Mouse (Mus musculus): ENCODE measurements around the gene Raly. TPM values are rescaled to one million over a fixed set of nuclear protein-coding genes. Genes with fewer than 3 reads are reported as not detected.

The Raly gene
- polyA plus RNA-seq (2016; fragmentation: Nextera tagmentation; extraction: Ambion mirVana), result 55.0 and 61.9 TPM in 2 replicates

DNA sequence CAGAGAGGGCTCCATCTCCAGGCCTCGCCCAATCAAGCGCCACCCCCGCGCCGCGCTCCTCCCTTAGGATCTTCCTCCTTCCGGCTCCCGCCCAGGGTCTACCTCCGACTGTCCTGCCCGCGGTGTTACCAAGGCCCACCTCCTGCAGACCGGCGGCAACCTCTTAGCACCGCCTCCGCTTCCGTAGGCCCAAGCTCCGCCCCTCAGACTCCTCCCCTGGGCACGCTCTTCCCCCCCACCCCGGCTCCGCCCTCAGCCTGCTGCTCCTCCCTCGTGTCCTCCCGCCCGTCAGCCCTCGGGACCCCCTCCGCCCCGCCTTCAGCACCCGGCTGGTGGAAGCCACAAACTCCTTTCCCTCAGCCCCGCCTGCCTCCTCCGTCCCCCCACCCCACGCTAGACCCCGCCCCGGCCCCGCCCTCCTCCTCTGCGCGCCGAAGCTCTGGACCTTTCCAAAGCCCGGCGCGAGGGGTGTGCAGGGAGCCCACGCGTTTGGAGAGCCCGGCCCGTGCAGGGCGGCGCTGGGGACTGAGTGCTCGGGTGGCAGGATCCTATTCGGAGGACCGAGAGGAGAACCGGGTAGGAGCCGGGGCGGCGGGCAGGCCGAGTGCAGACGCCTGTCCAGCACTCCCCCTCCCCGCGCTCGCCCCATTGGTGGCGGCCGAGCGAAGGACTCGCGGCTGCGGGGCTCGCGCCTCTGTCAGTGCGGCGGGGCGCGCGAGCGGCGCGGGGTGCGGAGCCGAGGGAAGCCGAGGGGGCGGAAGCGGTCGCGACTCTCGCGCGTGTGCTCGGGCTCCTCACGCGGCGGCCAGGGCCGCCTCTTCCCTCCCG is at the start of gene Raly, which contains the start of gene a:
TSS of gene Raly (plus strand) at position 441 of the 828 bp plus-strand sequence.
TSS of gene a (plus strand) at position 747 of the 828 bp plus-strand sequence.
- H3K4me1 ChIP-seq, result peaks cover 40% of the 10 kb centered on the region
- peak within 1 kb of the TSS; percentile 99 for H3K27ac ChIP-seq
- DNase-seq (ENCODE audit: low spot score), result peak; percentile 100
- peak within 1 kb of the TSS; percentile 92 for H3K4me3 ChIP-seq
- under 1% methylated on average over 89 of the region's 89 CpGs for WGBS
- H3K36me3 ChIP-seq, result peaks cover 12% of the 10 kb centered on the region
- H3K9me3 ChIP-seq (replicated peaks), result no peaks in the 10 kb centered on the region
- H3K27me3 ChIP-seq (ENCODE audit: low read depth, poor library complexity, severe bottlenecking), result no peaks in the 10 kb centered on the region

DNA sequence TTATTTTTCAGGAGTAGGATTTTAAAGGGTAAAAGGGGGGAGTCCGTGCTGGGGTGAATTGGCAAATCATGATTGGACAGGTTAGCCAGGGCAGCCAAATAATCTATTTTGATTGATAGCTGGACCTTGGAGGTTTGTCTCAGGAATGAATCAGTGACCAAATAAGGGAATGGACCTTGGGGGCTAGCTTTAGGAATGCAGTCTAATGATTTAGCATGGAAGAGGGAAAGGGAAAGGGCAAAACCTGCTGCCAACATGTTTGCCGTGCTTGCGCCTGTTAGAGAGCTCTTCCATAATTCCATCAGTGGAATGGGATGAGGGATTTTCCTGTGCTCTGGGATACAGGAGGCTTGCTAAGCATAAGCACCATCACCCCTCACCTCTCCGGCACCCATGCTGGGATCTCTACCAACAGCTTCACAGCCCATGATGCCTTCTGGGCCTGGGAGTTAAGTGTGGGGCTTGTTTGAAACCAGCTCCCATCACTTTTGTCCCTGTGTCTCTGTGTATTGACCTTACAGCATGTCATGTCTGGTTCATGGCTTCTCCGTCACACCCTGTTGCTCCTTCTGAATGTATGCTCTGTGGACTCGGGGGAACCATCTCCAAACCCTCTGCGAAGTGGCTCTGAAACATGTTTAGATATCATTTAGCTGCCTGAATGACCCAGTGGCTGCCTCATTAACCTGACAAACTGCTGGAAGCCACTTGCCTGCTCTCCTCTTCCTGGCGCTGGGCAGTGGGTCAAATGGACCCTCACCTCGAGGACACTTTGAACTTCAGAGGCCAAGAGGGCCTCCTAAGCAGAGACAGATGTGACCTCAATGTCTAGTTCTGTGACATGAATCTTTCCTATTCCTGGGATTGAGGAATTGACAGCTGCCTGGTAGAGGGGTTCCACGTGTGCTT is 47.7 kb upstream of the Raly start:
- Histone ChIP-seq H3K4me1 (peaks cover 22% of the 10 kb centered on the region), H3K27ac (no peak overlapping the region), H3K9me3 (replicated peaks) (no peaks in the 10 kb centered on the region), H3K36me3 (no peaks in the 10 kb centered on the region), H3K4me3 (no peak overlapping the region), H3K27me3 (ENCODE audit: low read depth, poor library complexity, severe bottlenecking) (no peaks in the 10 kb centered on the region)
- WGBS, result 43% methylated on average over 10 of the region's 10 CpGs
- DNase-seq (ENCODE audit: low spot score), result no peak

DNA sequence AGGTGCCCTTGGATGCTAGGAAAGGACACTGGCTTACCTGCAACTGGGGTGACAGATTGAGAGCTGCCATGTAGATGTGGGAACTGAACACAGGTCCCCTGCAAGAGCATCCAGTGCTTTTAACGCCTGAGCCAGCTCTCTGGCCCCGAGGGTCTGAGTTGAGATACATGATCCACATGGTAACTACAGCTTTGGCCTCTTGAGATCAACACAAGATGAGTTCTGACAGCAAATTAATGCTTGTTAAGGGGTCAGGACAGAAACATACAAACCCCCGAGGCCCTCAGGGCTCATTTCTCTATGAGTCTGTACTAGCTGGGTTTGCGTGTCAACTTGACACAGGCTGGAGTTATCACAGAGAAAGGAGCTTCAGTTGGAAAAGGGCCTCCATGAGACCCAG is 47.0 kb upstream of the Raly start:
- no peak overlapping the region for H3K4me3 ChIP-seq
- H3K36me3 ChIP-seq, result no peaks in the 10 kb centered on the region
- H3K9me3 ChIP-seq (replicated peaks), result no peaks in the 10 kb centered on the region
- 65% methylated on average over 4 of the region's 4 CpGs for WGBS
- no peak for DNase-seq (ENCODE audit: low spot score)
- no peak overlapping the region for H3K27ac ChIP-seq
- peaks cover 15% of the 10 kb centered on the region for H3K4me1 ChIP-seq
- no peaks in the 10 kb centered on the region for H3K27me3 ChIP-seq (ENCODE audit: low read depth, poor library complexity, severe bottlenecking)

DNA sequence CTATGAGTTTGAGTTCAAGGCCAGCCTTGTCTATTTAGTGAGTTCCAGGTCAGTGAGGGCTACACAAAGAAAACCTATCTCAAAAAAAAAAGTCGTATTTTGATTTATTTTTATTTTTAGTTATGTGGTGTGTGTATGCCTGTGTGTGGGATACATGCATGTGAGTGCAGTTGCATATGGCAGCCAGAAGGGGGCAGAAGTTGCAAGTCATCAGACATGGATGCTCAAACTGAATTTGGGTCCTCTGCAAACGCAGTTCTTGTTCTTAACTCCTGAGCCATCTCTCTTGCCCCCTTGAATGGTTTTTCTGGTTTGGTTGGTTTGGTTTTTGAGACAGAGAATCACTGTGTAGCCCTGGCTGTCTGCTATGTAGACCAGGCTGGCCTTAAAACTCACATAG is 42.5 kb upstream of the Raly start:
- Histone ChIP-seq H3K4me1 (peaks cover 20% of the 10 kb centered on the region), H3K4me3 (no peak overlapping the region), H3K27me3 (ENCODE audit: low read depth, poor library complexity, severe bottlenecking) (no peaks in the 10 kb centered on the region), H3K9me3 (replicated peaks) (no peaks in the 10 kb centered on the region), H3K36me3 (no peaks in the 10 kb centered on the region), H3K27ac (no peak overlapping the region)
- DNase-seq (ENCODE audit: low spot score), result no peak
- 83% methylated on average over 2 of the region's 2 CpGs for WGBS

DNA sequence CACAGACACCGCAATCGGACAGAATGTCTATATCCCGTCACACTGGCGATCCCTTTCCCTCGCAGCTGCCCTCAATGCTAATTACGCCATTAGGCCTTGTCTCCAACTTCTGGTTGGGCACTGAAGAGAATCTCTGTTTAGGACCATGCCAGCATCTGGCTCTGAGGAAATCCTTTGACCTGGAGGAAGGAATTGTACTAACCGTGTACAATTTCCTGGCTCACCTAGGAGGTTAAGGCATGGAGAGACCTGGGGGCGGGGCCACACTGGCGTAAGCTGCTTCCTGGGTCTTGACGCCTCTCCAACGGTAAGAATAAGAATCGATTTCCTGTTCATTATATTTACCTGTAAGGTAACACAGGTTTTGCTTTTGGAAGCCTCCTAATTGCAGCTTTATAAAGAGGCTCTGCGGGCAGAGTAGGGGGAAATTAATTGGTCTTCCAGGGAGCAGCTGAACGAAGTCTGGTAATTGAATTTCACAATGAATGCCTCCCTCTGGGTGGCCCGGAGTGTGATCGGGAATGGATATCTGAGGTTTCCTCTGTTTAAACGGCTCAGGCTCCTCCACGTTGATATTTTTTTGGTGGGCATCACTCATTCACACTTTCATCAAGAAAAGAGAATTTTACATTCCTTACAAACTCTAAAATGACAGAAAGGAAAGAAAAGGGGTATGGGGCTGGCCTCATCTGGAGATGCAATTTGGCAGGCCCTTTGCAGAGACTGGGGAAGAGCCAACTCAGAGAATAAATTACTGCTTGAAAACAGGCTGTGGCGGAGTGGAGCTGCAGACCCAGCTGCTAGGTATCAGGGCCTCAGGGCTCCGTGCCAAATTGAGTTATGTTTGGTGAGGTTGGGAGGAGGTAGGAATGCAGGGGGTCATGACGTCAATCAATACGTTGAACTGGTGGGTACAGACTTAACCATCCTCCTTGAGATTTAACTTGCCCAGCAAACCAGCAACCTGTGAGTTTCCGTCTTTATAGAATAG is 41.6 kb upstream of the Raly start:
- H3K9me3 ChIP-seq (replicated peaks), result no peaks in the 10 kb centered on the region
- no peaks in the 10 kb centered on the region for H3K36me3 ChIP-seq
- no peak overlapping the region for H3K27ac ChIP-seq
- no peaks in the 10 kb centered on the region for H3K27me3 ChIP-seq (ENCODE audit: low read depth, poor library complexity, severe bottlenecking)
- DNase-seq (ENCODE audit: low spot score), result no peak
- H3K4me3 ChIP-seq, result no peak overlapping the region
- peaks cover 12% of the 10 kb centered on the region for H3K4me1 ChIP-seq
- 65% methylated on average over 23 of the region's 23 CpGs for WGBS

DNA sequence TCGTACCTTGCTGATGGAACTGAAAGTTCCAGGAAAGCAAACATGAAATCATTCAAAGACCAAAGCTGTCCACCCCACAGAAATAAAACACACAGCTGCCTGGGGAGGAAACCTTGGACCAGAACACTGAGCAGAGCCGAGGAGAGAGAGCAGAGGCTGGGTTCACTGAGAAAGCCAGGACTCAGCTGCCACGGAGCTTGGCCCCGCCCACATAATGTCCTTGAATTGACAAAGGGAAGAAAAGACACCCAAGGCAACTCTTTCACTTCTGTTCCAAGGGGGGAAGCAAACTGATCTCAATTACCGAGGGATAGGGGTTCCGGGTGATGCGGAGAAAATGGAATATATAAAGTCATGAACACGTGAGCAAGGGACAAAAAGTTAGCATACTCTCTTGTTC is 39.0 kb upstream of the Raly start:
- no peak overlapping the region for H3K27ac ChIP-seq
- H3K9me3 ChIP-seq (replicated peaks), result no peaks in the 10 kb centered on the region

DNA sequence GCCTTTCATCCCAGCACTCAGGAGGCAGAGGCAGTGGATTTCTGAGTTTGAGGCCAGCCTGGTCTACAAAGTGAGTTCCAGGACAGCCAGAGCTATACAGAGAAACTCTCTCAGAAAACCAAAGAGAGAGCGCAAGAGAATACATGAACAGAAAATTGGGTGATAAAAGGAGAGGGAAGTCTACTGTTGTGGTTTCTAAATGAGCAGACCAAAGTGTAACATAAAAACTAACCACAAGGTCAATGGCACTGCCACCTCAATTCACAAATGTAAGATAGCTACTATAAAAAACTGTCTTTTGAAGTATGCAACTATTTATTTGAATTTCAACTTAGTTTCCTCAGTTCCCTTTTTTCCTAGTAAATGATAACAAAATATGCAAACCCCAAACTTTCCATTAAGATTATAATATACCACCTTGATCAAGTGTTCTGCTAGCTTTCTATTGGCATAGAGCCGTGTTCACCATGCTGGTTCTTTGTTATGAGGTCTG is 36.8 kb upstream of the Raly start:
- Histone ChIP-seq H3K4me3 (no peak overlapping the region), H3K27me3 (ENCODE audit: low read depth, poor library complexity, severe bottlenecking) (no peaks in the 10 kb centered on the region), H3K4me1 (peaks cover 9% of the 10 kb centered on the region), H3K9me3 (replicated peaks) (no peaks in the 10 kb centered on the region), H3K27ac (no peak overlapping the region), H3K36me3 (no peaks in the 10 kb centered on the region)
- WGBS, result 89% methylated on average over 2 of the region's 2 CpGs
- no peak for DNase-seq (ENCODE audit: low spot score)

More for the DNA sequence above, 39.0 kb upstream of the Raly start:
- H3K4me1 ChIP-seq, result peaks cover 12% of the 10 kb centered on the region
- 66% methylated on average over 8 of the region's 8 CpGs for WGBS
- no peaks in the 10 kb centered on the region for H3K27me3 ChIP-seq (ENCODE audit: low read depth, poor library complexity, severe bottlenecking)
- H3K4me3 ChIP-seq, result no peak overlapping the region
- H3K36me3 ChIP-seq, result no peaks in the 10 kb centered on the region
- DNase-seq (ENCODE audit: low spot score), result no peak

DNA sequence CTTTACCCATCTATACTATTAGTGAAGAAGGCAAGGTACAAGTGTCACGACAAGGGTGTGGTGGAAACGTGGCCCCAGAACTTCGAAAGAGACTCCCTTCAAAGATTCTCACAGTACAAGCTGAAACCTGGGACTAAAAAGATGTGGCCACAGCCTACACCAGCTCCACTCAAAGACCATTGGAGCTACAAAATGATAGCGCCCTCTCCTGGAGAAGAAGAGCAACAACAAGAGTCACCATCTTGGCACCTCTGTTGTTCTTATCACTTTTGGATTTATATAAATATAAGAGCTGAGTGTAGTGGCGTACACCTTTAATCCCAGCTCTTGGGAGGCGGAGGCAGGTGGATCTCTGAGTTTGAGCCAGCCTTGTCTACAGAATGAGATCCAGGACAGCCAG is 35.1 kb upstream of the Raly start:
- Histone ChIP-seq H3K27ac (no peak overlapping the region), H3K9me3 (replicated peaks) (no peaks in the 10 kb centered on the region), H3K36me3 (no peaks in the 10 kb centered on the region), H3K4me3 (no peak overlapping the region), H3K27me3 (ENCODE audit: low read depth, poor library complexity, severe bottlenecking) (no peaks in the 10 kb centered on the region), H3K4me1 (no peaks in the 10 kb centered on the region)
- no peak for DNase-seq (ENCODE audit: low spot score)
- WGBS, result 60% methylated on average over 6 of the region's 6 CpGs

DNA sequence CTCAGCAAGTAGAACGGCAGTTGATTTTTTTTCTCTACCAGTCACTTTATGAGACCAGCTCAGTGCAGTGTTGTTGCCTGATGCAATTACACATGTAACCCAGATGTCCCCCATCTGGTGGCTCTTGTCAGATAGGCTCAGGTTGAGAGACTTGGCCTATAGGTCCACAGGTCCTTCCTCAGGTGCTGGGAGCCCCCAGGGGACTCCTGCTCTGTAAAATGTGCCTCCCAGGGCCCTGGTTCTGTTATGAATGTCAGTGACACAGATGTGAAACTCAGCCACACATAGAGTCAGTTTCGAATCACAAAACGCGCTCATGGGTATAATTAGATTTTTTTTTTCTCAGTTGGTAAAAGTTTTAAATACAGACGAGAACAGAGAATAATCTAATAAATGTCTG is 33.2 kb upstream of the Raly start:
- WGBS, result 90% methylated on average over 5 of the region's 5 CpGs
- Histone ChIP-seq H3K27ac (no peak overlapping the region), H3K9me3 (replicated peaks) (no peaks in the 10 kb centered on the region), H3K27me3 (ENCODE audit: low read depth, poor library complexity, severe bottlenecking) (no peaks in the 10 kb centered on the region), H3K4me1 (no peaks in the 10 kb centered on the region), H3K36me3 (no peaks in the 10 kb centered on the region), H3K4me3 (no peak overlapping the region)
- DNase-seq (ENCODE audit: low spot score), result no peak

DNA sequence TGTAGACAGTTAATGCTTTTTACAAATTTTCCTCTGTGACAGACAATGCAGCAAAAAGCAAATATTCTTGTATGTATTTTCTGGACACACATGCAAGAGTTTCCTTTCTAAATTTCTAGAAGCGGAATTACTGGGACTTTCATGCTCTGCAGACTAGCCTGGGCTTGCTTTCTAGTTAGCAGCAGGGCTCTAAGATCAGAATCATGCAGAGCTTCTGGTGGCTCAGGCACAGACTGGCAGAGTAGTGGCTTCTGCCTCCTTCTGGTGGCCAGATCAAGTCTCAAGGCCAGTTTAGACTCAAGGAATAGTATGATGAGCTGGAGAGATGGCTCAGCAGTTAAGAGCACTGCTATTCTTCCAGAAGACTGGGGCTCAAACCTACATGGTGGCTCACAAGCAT is 32.4 kb upstream of the Raly start:
- no peaks in the 10 kb centered on the region for H3K9me3 ChIP-seq (replicated peaks)
- 88% methylated on average over 1 of the region's 1 CpGs for WGBS
- H3K27me3 ChIP-seq (ENCODE audit: low read depth, poor library complexity, severe bottlenecking), result no peaks in the 10 kb centered on the region
- no peaks in the 10 kb centered on the region for H3K36me3 ChIP-seq
- H3K4me3 ChIP-seq, result no peak overlapping the region
- no peak for DNase-seq (ENCODE audit: low spot score)
- H3K27ac ChIP-seq, result no peak overlapping the region
- peaks cover 6% of the 10 kb centered on the region for H3K4me1 ChIP-seq

DNA sequence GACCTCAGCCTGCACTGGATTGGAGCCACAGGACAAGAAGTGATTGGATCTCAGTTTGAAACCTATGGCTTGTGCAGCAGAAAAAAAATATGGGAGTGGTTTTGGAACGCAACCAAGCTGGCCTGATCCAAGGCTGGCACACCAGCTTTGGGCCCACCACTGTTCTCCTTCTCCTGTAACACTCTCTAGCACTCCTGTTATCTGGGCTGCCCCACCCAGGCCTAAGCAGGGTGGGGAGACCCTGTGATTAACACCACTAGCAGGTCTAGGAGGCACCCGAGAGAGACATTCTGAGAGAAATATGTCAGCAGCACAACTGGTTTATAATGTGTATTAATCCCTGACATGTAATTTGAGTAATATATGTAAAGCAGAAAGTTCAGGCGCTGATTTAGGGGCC is 27.7 kb upstream of the Raly start:
- DNase-seq (ENCODE audit: low spot score), result no peak
- H3K36me3 ChIP-seq, result no peaks in the 10 kb centered on the region
- no peaks in the 10 kb centered on the region for H3K9me3 ChIP-seq (replicated peaks)
- H3K27me3 ChIP-seq (ENCODE audit: low read depth, poor library complexity, severe bottlenecking), result no peaks in the 10 kb centered on the region
- 90% methylated on average over 3 of the region's 3 CpGs for WGBS
- H3K4me3 ChIP-seq, result no peak overlapping the region
- H3K4me1 ChIP-seq, result peaks cover 6% of the 10 kb centered on the region
- H3K27ac ChIP-seq, result no peak overlapping the region

DNA sequence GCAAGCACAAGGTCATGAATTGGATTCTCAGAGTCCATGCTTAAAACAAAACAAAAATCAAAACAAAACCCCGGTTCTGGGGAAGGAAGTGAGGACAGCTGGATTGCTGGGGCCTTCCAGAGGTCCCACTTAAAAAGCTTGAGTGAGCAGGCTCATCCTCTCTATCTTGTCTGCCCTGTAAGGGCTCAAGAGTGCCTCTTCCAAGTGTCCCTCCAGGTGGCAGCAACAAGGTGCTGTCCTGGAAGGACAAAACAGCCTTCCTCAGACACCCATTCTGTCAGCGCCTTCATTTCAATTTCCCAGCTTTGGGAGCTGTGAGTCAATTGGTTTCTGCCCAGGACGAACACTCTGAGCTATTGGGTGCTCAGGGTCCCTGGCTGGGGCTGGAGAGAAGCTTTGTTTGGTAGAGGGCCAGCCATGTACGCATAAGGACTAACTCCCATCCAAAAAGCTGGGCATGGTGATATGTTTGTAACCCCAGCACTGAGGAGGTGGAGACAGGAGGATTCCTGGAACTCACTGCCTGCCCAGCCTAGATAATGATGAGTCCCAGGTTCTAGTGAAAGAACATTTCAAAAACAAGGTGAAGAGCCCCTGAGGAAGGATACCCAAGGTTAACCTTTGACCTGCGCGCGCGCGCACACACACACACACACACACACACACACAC is 25.9 kb upstream of the Raly start:
- Histone ChIP-seq H3K27ac (no peak overlapping the region), H3K4me3 (no peak overlapping the region), H3K4me1 (peaks cover 6% of the 10 kb centered on the region), H3K36me3 (no peaks in the 10 kb centered on the region), H3K9me3 (replicated peaks) (no peaks in the 10 kb centered on the region), H3K27me3 (ENCODE audit: low read depth, poor library complexity, severe bottlenecking) (no peaks in the 10 kb centered on the region)
- no peak for DNase-seq (ENCODE audit: low spot score)
- WGBS, result 79% methylated on average over 9 of the region's 9 CpGs

Measured in limb, embryonic 10.5 days (tissue).